Mouse (Mus musculus): Measurements from ENCODE around the gene Rmi2.

DNA sequence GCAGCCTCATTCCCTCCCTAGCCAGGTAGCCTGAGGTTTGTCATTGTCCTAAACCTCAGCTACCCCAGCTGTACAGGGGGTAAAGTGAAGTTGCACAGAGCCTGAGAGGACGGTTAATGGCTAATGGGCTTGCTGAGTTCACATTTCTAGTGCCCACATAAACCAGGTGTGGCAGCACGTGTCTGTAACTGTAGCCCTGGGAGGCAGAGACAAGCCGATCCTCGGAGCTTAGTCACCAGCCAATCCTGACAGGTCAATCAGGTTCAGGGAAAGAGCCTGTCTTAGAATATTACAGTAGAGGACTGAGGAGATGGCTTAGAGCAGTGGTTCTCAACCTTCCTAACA, 6.4 kb upstream of the Rmi2 start:
- TF ChIP-seq CTCF (IDR thresholded peaks at IDR 0.05; ENCODE audit: control insufficient read depth, insufficient read depth, low read length), result no peak
- no peak for TF ChIP-seq POLR2A (IDR thresholded peaks at IDR 0.05; ENCODE audit: borderline replicate concordance, control insufficient read depth, low read depth, low read length)
